Mouse (Mus musculus) left cerebral cortex, adult 2 months (tissue): Measurements from ENCODE around the gene Fam198a. TPM values are rescaled to one million over a fixed set of nuclear protein-coding genes. Genes with fewer than 3 reads are reported as not detected.
"Not testable (repeated sequence)": the region's sequence is repeated elsewhere in the genome, so short reads cannot be mapped to it uniquely, and the experiment has no call there.

Experiments
- DNase-seq, 2 experiments: peaks; one replicate each; pipeline ENCODE4 v3.0.0; 2021 to 2022; ENCODE audit warnings: low spot score in 2 of 2, mixed read lengths in 1 of 2; ENCODE audit errors: extremely low spot score in 1 of 2
- H3K27ac ChIP-seq: fragments of 200-600 bp; 2 replicates; pipeline ENCODE4 v1.8.1; 2022
- H3K4me3 ChIP-seq: fragments of 200-600 bp; 2 replicates; pipeline ENCODE4 v1.8.1; 2022
- CTCF ChIP-seq: fragments of 200-600 bp; IDR thresholded peaks from 2 replicates; pipeline ENCODE4 v1.8.1; 2022; ENCODE audit warnings: antibody characterized with exemption, mild to moderate bottlenecking, moderate library complexity
- intact Hi-C: fragments of 180-260 bp; cut with DNase I; formaldehyde crosslinking; loops from one replicate; pipeline ENCODE4 v1.15.1; 2025
- total RNA-seq, 2 experiments: library from RNA; stranded (reverse); gene quantifications; 2 replicates each; pipeline ENCODE4 v1.2.3; 2021

Gene Fam198a
- total RNA-seq, 2 experiments from 2014 or later = 6.4 to 6.6 TPM

GRCm38 (mm10) chr9:122013629-122014028, 62.8 kb downstream of the Fam198a start:
- DNase-seq = no peak
- intact Hi-C loops = no loop called here
- no peak; the same call in 1 of the 2 replicates for TF ChIP-seq CTCF
- H3K4me3 ChIP-seq = no peak overlapping the region
- H3K27ac ChIP-seq = no peak overlapping the region

GRCm38 (mm10) chr9:122014241-122014667, 63.5 kb downstream of the Fam198a start:
- Histone ChIP-seq H3K27ac (no peak overlapping the region), H3K4me3 (no peak overlapping the region)
- DNase-seq = peak; percentile 68 to 73
- peak; percentile 74 for TF ChIP-seq CTCF
- intact Hi-C loops = no loop called here

GRCm38 (mm10) chr9:122018079-122018478, 67.3 kb downstream of the Fam198a start:
- no peak for TF ChIP-seq CTCF
- intact Hi-C loops = loop anchor here (2.0 to 5.0 kb wide), 3 partner anchors 167 to 294 kb away; no protein-coding TSS in a partner anchor
- no peak for DNase-seq
- H3K4me3 ChIP-seq = no peak overlapping the region
- H3K27ac ChIP-seq = no peak overlapping the region

- H3K27ac ChIP-seq = no peak overlapping the region
- peak; percentile 76 for TF ChIP-seq CTCF
- intact Hi-C loops = loop anchor here (2.0 to 5.0 kb wide), 3 partner anchors 166 to 293 kb away; no protein-coding TSS in a partner anchor
- peak; percentile 39 to 53 for DNase-seq
- no peak overlapping the region for H3K4me3 ChIP-seq
These were observed 68.1 kb downstream of the Fam198a start for GRCm38 (mm10) chr9:122018782-122019395.

- intact Hi-C loops = no loop called here
- H3K4me3 ChIP-seq = no peak overlapping the region
- H3K27ac ChIP-seq = no peak overlapping the region
- no peak for TF ChIP-seq CTCF
- DNase-seq = no peak
These were observed 69.5 kb downstream of the Fam198a start for GRCm38 (mm10) chr9:122020321-122020720.

GRCm38 (mm10) chr9:122021171-122021570, 70.4 kb downstream of the Fam198a start:
- intact Hi-C loops, H3K4me3 ChIP-seq, H3K27ac ChIP-seq, DNase-seq: not testable (repeated sequence)

GRCm38 (mm10) chr9:122021581-122021980, 70.8 kb downstream of the Fam198a start:
- no peak for TF ChIP-seq CTCF
- H3K27ac ChIP-seq = no peak overlapping the region
- no peak overlapping the region for H3K4me3 ChIP-seq
- DNase-seq = no peak
- intact Hi-C loops = no loop called here

- intact Hi-C loops = loop anchor here (1.0 to 2.0 kb wide), 2 partner anchors 63 to 94 kb away; partner anchors contain the start of gene Snrk
- Histone ChIP-seq H3K4me3 (no peak overlapping the region), H3K27ac (peak overlapping the region; percentile 62)
- DNase-seq = no peak
- TF ChIP-seq CTCF = no peak
These were observed 72.0 kb downstream of the Fam198a start for GRCm38 (mm10) chr9:122022776-122023175.

GRCm38 (mm10) chr9:122023873-122024272, 73.1 kb downstream of the Fam198a start:
- no peak overlapping the region for H3K4me3 ChIP-seq
- no peak for DNase-seq
- no peak overlapping the region for H3K27ac ChIP-seq
- intact Hi-C loops = loop anchor here (2.0 kb wide), 1 partner anchor 93 kb away; the partner anchor contains the start of gene Snrk
- no peak for TF ChIP-seq CTCF

GRCm38 (mm10) chr9:122024419-122024818, 73.6 kb downstream of the Fam198a start:
- TF ChIP-seq CTCF = no peak
- no peak overlapping the region for H3K4me3 ChIP-seq
- no peak overlapping the region for H3K27ac ChIP-seq
- intact Hi-C loops = no loop called here
- no peak for DNase-seq

- H3K4me3 ChIP-seq = no peak overlapping the region
- TF ChIP-seq CTCF = no peak
- no peak for DNase-seq
- no peak overlapping the region for H3K27ac ChIP-seq
- intact Hi-C loops = no loop called here
These were observed 75.2 kb downstream of the Fam198a start for GRCm38 (mm10) chr9:122025855-122026590.
